Mouse (Mus musculus) midbrain, embryonic 14.5 days (tissue): ENCODE results near the gene Exph5. TPM values are rescaled to one million over a fixed set of nuclear protein-coding genes. Genes with fewer than 3 reads are reported as not detected.

ENCODE experiments used
- ATAC-seq: fragments of 200-750 bp; cut with Nextera tagmentation; 2 replicates; pipeline ENCODE4 v1.8.0; 2017; ENCODE audit warnings: moderate number of reproducible peaks, moderate library complexity; ENCODE audit not compliant: low FRiP score, low TSS enrichment
- DNase-seq: peaks from one replicate; pipeline ENCODE4 v3.0.0-alpha.2; 2015
- H3K27ac ChIP-seq: fragments of 300-500 bp; sonication (generic); replicated peaks from 2 replicates; pipeline ENCODE4 v1.5.1; 2014; ENCODE audit warnings: mild to moderate bottlenecking, low read depth, low read length, moderate library complexity
- H3K27me3 ChIP-seq: fragments of 300-500 bp; sonication (generic); 2 replicates; pipeline ENCODE4 v1.6.1; 2014; ENCODE audit warnings: low read length, control low read depth, mixed read lengths; ENCODE audit not compliant: control insufficient read depth, insufficient read depth
- H3K36me3 ChIP-seq: fragments of 300-500 bp; sonication (generic); 2 replicates; pipeline ENCODE4 v1.6.1; 2014; ENCODE audit warnings: low read length, control low read depth; ENCODE audit not compliant: control insufficient read depth, insufficient read depth
- H3K4me1 ChIP-seq: fragments of 300-500 bp; sonication (generic); 2 replicates; pipeline ENCODE4 v1.6.1; 2014; ENCODE audit warnings: mild to moderate bottlenecking, antibody characterized with exemption, low read length, control low read depth; ENCODE audit not compliant: control insufficient read depth, insufficient read depth
- H3K4me2 ChIP-seq: fragments of 300-500 bp; sonication (generic); 2 replicates; pipeline ENCODE4 v1.6.1; 2014; ENCODE audit warnings: mild to moderate bottlenecking, low read length, moderate library complexity
- H3K4me3 ChIP-seq: fragments of 300-500 bp; sonication (generic); replicated peaks from 2 replicates; pipeline ENCODE4 v1.5.1; 2014; ENCODE audit warnings: low read depth, low read length
- H3K9ac ChIP-seq: fragments of 300-500 bp; sonication (generic); replicated peaks from 2 replicates; pipeline ENCODE4 v1.6.1; 2014; ENCODE audit warnings: mild to moderate bottlenecking, low read length, moderate library complexity
- H3K9me3 ChIP-seq: fragments of 300-500 bp; sonication (generic); 2 replicates; pipeline ENCODE4 v1.6.1; 2016; ENCODE audit warnings: low read length, control low read depth, mixed read lengths; ENCODE audit not compliant: control insufficient read depth
- WGBS: fragments of 180-500 bp; shearing (Covaris S2); extraction: QIAGEN DNeasy Blood & Tissue Kit; methylation state at CpG from one replicate; pipeline ENCODE4 v1.1.7; 2014; 5-methylcytosine and 5-hydroxymethylcytosine counted together
- polyA plus RNA-seq: library from polyadenylated mRNA; unstranded; fragments of >200 nt; fragmentation: Nextera tagmentation; extraction: Ambion mirVana; gene quantifications from 2 replicates; pipeline ENCODE4 v1.2.1, GENCODE M21; 2014

Gene Exph5
- polyA plus RNA-seq, 1 experiment from 2014 or later, result 0.79 TPM

DNA sequence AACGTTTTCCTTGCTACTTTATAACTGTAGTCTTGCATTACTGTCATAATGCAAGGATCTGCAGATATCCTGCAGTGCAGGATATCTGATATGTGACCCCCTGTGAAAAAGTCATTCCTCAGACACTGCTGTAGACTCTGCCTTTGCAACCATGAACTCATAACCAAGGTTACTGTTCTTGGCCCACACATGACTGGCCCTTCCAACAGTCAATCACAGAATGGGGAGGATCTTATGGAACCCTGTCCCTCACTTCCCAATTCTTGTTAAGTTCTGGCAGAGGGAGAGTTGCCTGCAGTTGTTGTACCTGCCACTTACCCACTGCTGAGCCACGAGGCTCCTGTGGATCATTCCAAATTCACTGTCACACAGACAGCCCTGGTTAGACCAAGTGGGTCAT, 86.0 kb downstream of the Exph5 start:
- ATAC-seq, result no peak
- WGBS, result 71% methylated on average over 2 of the region's 2 CpGs
- Histone ChIP-seq H3K27ac (no peak overlapping the region), H3K4me3 (no peak overlapping the region), H3K4me2 (no peak overlapping the region), H3K27me3 (no peaks in the 10 kb centered on the region), H3K36me3 (no peaks in the 10 kb centered on the region), H3K4me1 (no peaks in the 10 kb centered on the region), H3K9me3 (no peaks in the 10 kb centered on the region), H3K9ac (no peak overlapping the region)
- no peak for DNase-seq

DNA sequence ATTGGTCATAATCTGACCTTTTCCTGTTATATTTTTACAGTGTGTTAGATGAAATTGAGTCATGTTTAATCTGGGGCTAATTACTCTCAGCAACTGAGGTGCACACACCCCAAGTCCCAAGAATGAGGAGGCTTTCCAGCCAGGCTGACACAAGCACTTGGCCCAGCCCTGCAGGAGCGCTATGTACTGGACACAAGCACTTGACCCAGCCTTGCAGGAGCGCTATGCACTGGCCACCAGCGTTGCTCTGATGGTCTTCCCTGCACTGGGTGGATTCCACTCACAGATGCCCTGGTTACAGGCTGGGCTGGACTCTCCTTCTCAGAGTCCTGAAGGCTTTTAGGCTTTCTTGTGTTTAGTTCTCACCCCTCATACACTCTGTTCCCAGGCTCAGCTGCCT, 87.6 kb downstream of the Exph5 start:
- no peaks in the 10 kb centered on the region for H3K4me1 ChIP-seq
- no peak overlapping the region for H3K27ac ChIP-seq
- H3K27me3 ChIP-seq, result no peaks in the 10 kb centered on the region
- no peak for DNase-seq
- WGBS, result 73% methylated on average over 3 of the region's 3 CpGs
- H3K4me3 ChIP-seq, result no peak overlapping the region
- H3K36me3 ChIP-seq, result no peaks in the 10 kb centered on the region
- no peak for ATAC-seq
- H3K9ac ChIP-seq, result no peak overlapping the region
- H3K4me2 ChIP-seq, result no peak overlapping the region
- H3K9me3 ChIP-seq, result no peaks in the 10 kb centered on the region

DNA sequence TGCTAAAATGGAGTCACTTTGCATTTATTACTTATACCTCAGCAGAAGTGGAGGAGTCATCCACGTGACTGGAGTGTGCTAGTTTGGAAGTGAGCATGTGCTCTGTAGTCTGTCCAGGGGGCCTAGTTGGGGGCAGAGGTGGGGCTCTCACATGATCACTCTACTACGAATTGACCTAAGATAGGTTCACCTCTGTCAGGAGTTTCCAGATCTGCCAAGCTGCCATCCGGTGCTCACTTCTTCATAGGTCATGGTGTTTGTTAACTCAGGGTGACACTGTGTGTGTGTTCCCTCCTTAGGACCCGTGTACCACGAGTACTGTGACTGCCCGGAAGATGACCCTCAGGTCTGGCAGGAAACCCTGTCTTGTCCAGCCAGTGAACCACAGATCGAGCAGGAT, 88.7 kb downstream of the Exph5 start:
- Histone ChIP-seq H3K4me1 (no peaks in the 10 kb centered on the region), H3K4me3 (no peak overlapping the region), H3K9me3 (no peaks in the 10 kb centered on the region), H3K9ac (no peak overlapping the region), H3K4me2 (no peak overlapping the region), H3K27me3 (no peaks in the 10 kb centered on the region), H3K27ac (no peak overlapping the region), H3K36me3 (no peaks in the 10 kb centered on the region)
- WGBS, result 87% methylated on average over 7 of the region's 7 CpGs
- ATAC-seq (no peak), DNase-seq (no peak)

DNA sequence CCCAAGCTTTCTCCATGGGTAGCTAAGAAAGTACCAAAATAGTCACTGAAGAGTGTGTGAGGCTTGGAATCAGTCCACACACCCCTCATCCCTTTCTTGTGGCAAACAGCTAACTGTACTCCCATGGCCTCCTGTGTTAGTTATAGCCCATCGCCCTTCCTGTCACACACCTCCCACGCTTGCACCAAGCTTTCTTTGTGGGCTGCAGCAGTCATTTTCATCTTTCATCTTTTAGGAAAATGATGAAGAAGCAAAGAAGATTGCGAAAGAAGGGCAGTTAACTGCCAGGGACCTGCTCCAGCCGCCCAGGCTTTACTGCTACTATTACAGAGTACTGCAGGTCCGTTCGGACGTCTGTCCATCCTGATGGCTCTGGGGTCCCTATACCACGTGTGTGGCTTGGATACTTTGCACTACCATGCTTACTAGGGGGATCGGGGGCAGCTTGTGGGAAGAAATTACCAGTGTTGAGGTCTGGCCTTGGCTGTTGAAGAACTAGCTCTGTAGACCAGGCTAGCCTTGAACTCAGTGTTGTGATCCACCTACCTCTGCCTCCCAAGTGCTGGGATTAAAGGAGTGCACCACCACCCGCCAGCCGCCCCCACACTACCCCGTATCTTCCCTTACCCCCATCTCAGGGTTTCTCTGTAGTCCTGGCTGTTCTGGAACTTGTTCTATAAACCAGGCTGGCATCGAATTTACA, 96.4 kb downstream of the Exph5 start:
- H3K4me1 ChIP-seq, result peaks cover 5% of the 10 kb centered on the region; the same call in 1 of the 2 replicates

DNA sequence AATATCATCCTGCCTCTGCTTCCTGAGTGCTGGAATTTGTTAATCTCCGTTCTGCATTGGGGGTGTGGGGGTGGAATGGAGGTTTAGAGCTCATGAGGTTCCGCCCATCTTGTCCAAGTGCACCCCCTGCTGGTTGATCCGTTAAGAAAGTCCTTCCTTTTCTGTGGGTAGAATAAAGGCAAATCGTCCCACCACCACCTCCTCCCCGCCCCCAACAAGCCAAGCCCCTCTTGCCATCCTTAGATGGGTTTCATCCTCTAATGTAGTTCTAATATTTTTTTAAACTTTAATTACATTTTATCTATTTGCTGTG, 96.9 kb downstream of the Exph5 start:
- Histone ChIP-seq H3K4me1 (peaks cover 5% of the 10 kb centered on the region; the same call in 1 of the 2 replicates), H3K36me3 (no peaks in the 10 kb centered on the region), H3K9me3 (no peaks in the 10 kb centered on the region), H3K9ac (no peak overlapping the region), H3K27me3 (no peaks in the 10 kb centered on the region), H3K4me3 (no peak overlapping the region), H3K27ac (no peak overlapping the region), H3K4me2 (no peak overlapping the region)
- DNase-seq (peak; percentile 77), ATAC-seq (no peak)
- WGBS, result 15% methylated on average over 5 of the region's 5 CpGs

More for the DNA sequence above, 96.4 kb downstream of the Exph5 start:
- Histone ChIP-seq H3K27me3 (no peaks in the 10 kb centered on the region), H3K27ac (no peak overlapping the region), H3K9ac (no peak overlapping the region), H3K4me2 (no peak overlapping the region), H3K4me3 (no peak overlapping the region), H3K9me3 (no peaks in the 10 kb centered on the region), H3K36me3 (no peaks in the 10 kb centered on the region)
- DNase-seq (no peak), ATAC-seq (no peak)
- WGBS, result 84% methylated on average over 13 of the region's 13 CpGs

DNA sequence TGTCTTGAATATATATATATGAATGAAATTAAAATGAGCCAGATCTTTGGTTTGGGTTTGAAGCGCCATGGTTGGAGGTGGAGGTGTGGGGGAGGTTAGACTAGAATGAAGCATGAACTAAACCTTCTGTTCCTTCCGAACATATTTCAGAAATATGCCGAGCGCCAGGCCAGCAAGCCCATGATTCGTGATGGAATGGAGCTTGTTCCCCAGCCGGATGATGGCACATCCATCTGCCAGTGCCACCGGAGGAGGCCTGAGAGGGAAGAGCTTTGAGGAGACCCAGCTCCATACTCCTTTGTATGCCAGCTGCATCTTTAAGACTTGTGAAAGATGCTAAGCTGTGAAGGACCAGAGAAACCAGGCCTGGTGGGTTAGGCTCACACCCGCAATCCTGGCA, 98.1 kb downstream of the Exph5 start:
- Histone ChIP-seq H3K9ac (no peak overlapping the region), H3K4me2 (no peak overlapping the region), H3K4me3 (no peak overlapping the region), H3K27ac (no peak overlapping the region), H3K36me3 (no peaks in the 10 kb centered on the region), H3K9me3 (no peaks in the 10 kb centered on the region), H3K27me3 (no peaks in the 10 kb centered on the region), H3K4me1 (peaks cover 8% of the 10 kb centered on the region; the same call in 1 of the 2 replicates)
- 93% methylated on average over 8 of the region's 8 CpGs for WGBS
- DNase-seq, result no peak
- ATAC-seq, result no peak

DNA sequence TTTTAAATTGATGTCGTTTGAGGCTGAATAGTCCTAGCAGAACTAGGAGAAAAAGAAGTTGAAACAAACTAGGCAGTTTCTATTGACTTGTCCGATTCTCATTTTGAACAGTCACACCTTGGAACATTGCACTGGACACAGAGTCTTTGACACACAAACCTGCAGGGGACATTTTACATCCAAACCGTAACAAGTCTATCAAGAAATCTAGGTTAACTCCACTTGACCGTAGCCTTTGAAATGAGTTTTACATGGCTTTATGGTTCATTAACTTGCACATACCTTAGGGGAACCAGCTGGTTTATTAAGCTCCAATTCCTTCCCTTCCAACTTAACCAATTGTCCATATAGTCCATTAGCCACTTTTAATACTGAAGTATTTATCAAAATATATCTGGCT, 99.2 kb downstream of the Exph5 start:
- no peak overlapping the region for H3K4me2 ChIP-seq
- no peak overlapping the region for H3K9ac ChIP-seq
- H3K27ac ChIP-seq, result no peak overlapping the region
- no peak overlapping the region for H3K4me3 ChIP-seq
- ATAC-seq (no peak), DNase-seq (no peak)
- no peaks in the 10 kb centered on the region for H3K9me3 ChIP-seq
- H3K36me3 ChIP-seq, result no peaks in the 10 kb centered on the region
- 89% methylated on average over 4 of the region's 4 CpGs for WGBS
- H3K27me3 ChIP-seq, result no peaks in the 10 kb centered on the region
- peaks cover 15% of the 10 kb centered on the region for H3K4me1 ChIP-seq

DNA sequence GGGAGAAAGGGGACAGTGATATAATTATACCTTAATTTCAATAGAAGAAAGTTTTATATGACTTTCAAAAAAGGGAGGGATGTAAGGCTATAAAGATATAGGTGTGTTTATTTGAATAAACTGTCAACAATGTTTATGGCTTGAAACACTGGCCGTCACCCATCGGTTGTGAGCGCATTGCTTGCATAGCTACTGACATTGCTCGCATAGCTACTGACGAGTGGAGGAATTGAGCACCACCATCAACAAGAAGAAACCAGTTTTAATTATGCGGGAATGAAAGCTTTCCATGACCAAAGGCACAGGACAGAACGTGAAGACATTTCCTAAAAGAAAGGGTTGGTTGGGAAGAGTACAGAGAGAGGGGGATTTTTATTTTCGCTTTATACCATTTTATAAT, 99.7 kb downstream of the Exph5 start:
- H3K9ac ChIP-seq, result no peak overlapping the region
- H3K4me2 ChIP-seq, result no peak overlapping the region
- no peaks in the 10 kb centered on the region for H3K36me3 ChIP-seq
- H3K4me3 ChIP-seq, result no peak overlapping the region
- H3K4me1 ChIP-seq, result peaks cover 15% of the 10 kb centered on the region
- no peaks in the 10 kb centered on the region for H3K9me3 ChIP-seq
- H3K27ac ChIP-seq, result no peak overlapping the region
- H3K27me3 ChIP-seq, result no peaks in the 10 kb centered on the region
- DNase-seq, result no peak
- WGBS, result 90% methylated on average over 8 of the region's 8 CpGs
- no peak for ATAC-seq

DNA sequence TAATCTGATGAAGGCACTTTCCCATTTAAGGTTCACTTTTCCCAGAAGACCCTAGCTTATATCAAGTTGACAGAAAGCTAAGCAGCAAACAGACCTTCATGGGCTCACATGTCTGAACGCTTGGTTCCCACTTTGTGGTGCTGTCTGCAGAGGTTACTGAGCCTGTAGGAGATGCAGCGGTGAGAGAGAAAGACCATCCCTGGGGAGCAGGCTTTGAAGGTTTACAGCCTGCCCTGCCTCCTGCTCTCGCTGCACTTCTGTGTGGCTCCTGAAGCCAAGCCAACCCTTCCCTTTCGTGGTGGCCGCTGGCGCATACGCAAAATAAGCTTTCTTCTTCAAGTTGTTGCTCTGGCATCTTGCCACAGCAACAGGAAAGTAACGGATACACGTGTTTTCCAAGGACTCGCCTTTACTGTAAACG, 100.8 kb downstream of the Exph5 start, which contains the start of gene 4930550C14Rik:
Gene 4930550C14Rik (plus strand): TSS at position 35 of the 421 bp plus-strand sequence.
- peaks cover 15% of the 10 kb centered on the region for H3K4me1 ChIP-seq
- H3K36me3 ChIP-seq, result no peaks in the 10 kb centered on the region
- H3K4me2 ChIP-seq, result peak within 1 kb of the TSS; percentile 8; the same call in 1 of the 2 replicates
- H3K27ac ChIP-seq, result no peak within 1 kb of the TSS
- H3K27me3 ChIP-seq, result no peaks in the 10 kb centered on the region
- DNase-seq, result peak; percentile 40
- no peaks in the 10 kb centered on the region for H3K9me3 ChIP-seq
- ATAC-seq, result no peak
- no peak within 1 kb of the TSS for H3K4me3 ChIP-seq
- no peak within 1 kb of the TSS for H3K9ac ChIP-seq
- WGBS, result 34% methylated on average over 11 of the region's 11 CpGs
